Mouse (Mus musculus): ENCODE measurements around the gene Svs6. TPM values are rescaled to one million over a fixed set of nuclear protein-coding genes. Genes with fewer than 3 reads are reported as not detected.

Gene Svs6
- polyA plus RNA-seq, 1 experiment from 2014 or later: not detected

- Histone ChIP-seq H3K9ac (no peak overlapping the region), H3K4me3 (no peak overlapping the region), H3K27ac (no peak overlapping the region), H3K4me1 (no peaks in the 10 kb centered on the region), H3K27me3 (no peaks in the 10 kb centered on the region), H3K4me2 (no peak overlapping the region), H3K9me3 (no peaks in the 10 kb centered on the region), H3K36me3 (no peaks in the 10 kb centered on the region)
- ATAC-seq (ENCODE audit: insufficient number of reproducible peaks, insufficient read depth, low FRiP score, low TSS enrichment, low read depth): no peak
- WGBS: 75% methylated on average over 11 of the region's 11 CpGs
Measured at GRCm38 (mm10) chr2:164356177-164356967, 39.8 kb downstream of the Svs6 start.

GRCm38 (mm10) chr2:164358373-164358772, 41.8 kb downstream of the Svs6 start:
- Histone ChIP-seq H3K36me3 (no peaks in the 10 kb centered on the region), H3K27me3 (peaks cover 6% of the 10 kb centered on the region), H3K9me3 (no peaks in the 10 kb centered on the region), H3K9ac (no peak overlapping the region), H3K4me1 (no peaks in the 10 kb centered on the region), H3K4me3 (no peak overlapping the region), H3K27ac (no peak overlapping the region), H3K4me2 (no peak overlapping the region)
- ATAC-seq (ENCODE audit: insufficient number of reproducible peaks, insufficient read depth, low FRiP score, low TSS enrichment, low read depth): no peak
- WGBS: 84% methylated on average over 3 of the region's 3 CpGs

GRCm38 (mm10) chr2:164359031-164359430, 42.5 kb downstream of the Svs6 start:
- H3K9ac ChIP-seq: no peak overlapping the region
- no peaks in the 10 kb centered on the region for H3K4me1 ChIP-seq

DNA sequence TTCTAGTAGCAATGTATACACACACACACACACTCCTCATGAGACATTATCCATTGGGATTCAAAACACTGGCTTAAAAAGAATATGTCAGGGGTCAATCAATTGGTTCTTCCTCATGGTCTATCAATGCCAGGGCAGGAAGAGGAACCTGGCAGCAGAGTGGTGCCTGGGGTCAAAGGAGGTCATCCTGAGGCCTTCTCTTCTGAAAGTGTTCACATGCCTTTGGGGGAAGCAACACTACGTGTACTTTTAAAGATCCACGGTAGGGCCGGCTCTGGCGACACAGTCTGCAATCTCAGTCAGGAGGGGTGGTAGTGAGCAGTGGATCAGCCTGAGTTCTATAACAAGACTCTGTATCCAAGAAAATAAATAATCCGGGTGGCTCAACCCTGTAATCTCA, 43.1 kb downstream of the Svs6 start:
- no peak overlapping the region for H3K9ac ChIP-seq
- peaks cover 6% of the 10 kb centered on the region for H3K27me3 ChIP-seq
- no peak for ATAC-seq (ENCODE audit: insufficient number of reproducible peaks, insufficient read depth, low FRiP score, low TSS enrichment, low read depth)
- no peaks in the 10 kb centered on the region for H3K4me1 ChIP-seq
- H3K27ac ChIP-seq: no peak overlapping the region
- no peak overlapping the region for H3K4me2 ChIP-seq
- no peak overlapping the region for H3K4me3 ChIP-seq
- WGBS: 72% methylated on average over 5 of the region's 5 CpGs
- no peaks in the 10 kb centered on the region for H3K9me3 ChIP-seq
- H3K36me3 ChIP-seq: no peaks in the 10 kb centered on the region

More at GRCm38 (mm10) chr2:164359031-164359430, 42.5 kb downstream of the Svs6 start:
- 82% methylated on average over 5 of the region's 5 CpGs for WGBS
- no peak overlapping the region for H3K27ac ChIP-seq
- H3K4me3 ChIP-seq: no peak overlapping the region
- H3K27me3 ChIP-seq: peaks cover 6% of the 10 kb centered on the region
- H3K36me3 ChIP-seq: no peaks in the 10 kb centered on the region
- ATAC-seq (ENCODE audit: insufficient number of reproducible peaks, insufficient read depth, low FRiP score, low TSS enrichment, low read depth): no peak
- no peak overlapping the region for H3K4me2 ChIP-seq
- H3K9me3 ChIP-seq: no peaks in the 10 kb centered on the region

GRCm38 (mm10) chr2:164360974-164361657, 44.6 kb downstream of the Svs6 start:
- 35% methylated on average over 13 of the region's 13 CpGs for WGBS

GRCm38 (mm10) chr2:164366947-164367346, 50.4 kb downstream of the Svs6 start:
- Histone ChIP-seq H3K9me3 (no peaks in the 10 kb centered on the region; the same call in 1 of the 2 replicates), H3K4me2 (no peak overlapping the region), H3K27me3 (peaks cover 6% of the 10 kb centered on the region), H3K9ac (no peak overlapping the region), H3K27ac (no peak overlapping the region), H3K36me3 (no peaks in the 10 kb centered on the region), H3K4me3 (no peak overlapping the region), H3K4me1 (no peaks in the 10 kb centered on the region)
- 68% methylated on average over 3 of the region's 3 CpGs for WGBS
- no peak for ATAC-seq (ENCODE audit: insufficient number of reproducible peaks, insufficient read depth, low FRiP score, low TSS enrichment, low read depth)

More at GRCm38 (mm10) chr2:164360974-164361657, 44.6 kb downstream of the Svs6 start:
- H3K9me3 ChIP-seq: no peaks in the 10 kb centered on the region; the same call in 1 of the 2 replicates
- H3K4me2 ChIP-seq: no peak overlapping the region
- no peaks in the 10 kb centered on the region for H3K4me1 ChIP-seq
- H3K36me3 ChIP-seq: no peaks in the 10 kb centered on the region
- no peak for ATAC-seq (ENCODE audit: insufficient number of reproducible peaks, insufficient read depth, low FRiP score, low TSS enrichment, low read depth)
- no peak overlapping the region for H3K27ac ChIP-seq
- peaks cover 6% of the 10 kb centered on the region for H3K27me3 ChIP-seq
- no peak overlapping the region for H3K4me3 ChIP-seq
- no peak overlapping the region for H3K9ac ChIP-seq

Small RNAs within 50 kb of the gene (microRNA-seq; reads per million reads assigned to microRNA genes)
- not detected for gene Mir7678

Other genes starting within 250 kb of the Svs6 start
- gene Stk4, start 246.4 kb upstream of the Svs6 start, polyA plus RNA-seq (2015; fragmentation: Nextera tagmentation; extraction: Ambion mirVana): 19.0 and 19.8 TPM in 2 replicates
- 59.1 and 59.3 TPM in 2 replicates for gene Tomm34, start 245.6 kb upstream of the Svs6 start, polyA plus RNA-seq (2015; fragmentation: Nextera tagmentation; extraction: Ambion mirVana)
- gene Kcns1, start 145.6 kb upstream of the Svs6 start, polyA plus RNA-seq (2015; fragmentation: Nextera tagmentation; extraction: Ambion mirVana): 0.80 and 1.2 TPM in 2 replicates
- gene Wfdc5, start 134.0 kb upstream of the Svs6 start, polyA plus RNA-seq (2015; fragmentation: Nextera tagmentation; extraction: Ambion mirVana): not detected in 2 replicates
- not detected in 2 replicates for gene Wfdc12, start 126.1 kb upstream of the Svs6 start, polyA plus RNA-seq (2015; fragmentation: Nextera tagmentation; extraction: Ambion mirVana)
- not detected in 2 replicates for gene Wfdc15a, start 116.6 kb upstream of the Svs6 start, polyA plus RNA-seq (2015; fragmentation: Nextera tagmentation; extraction: Ambion mirVana)
- gene Wfdc15b, start 95.1 kb upstream of the Svs6 start, polyA plus RNA-seq (2015; fragmentation: Nextera tagmentation; extraction: Ambion mirVana): not detected in 2 replicates
- gene Svs2, start 78.3 kb upstream of the Svs6 start, polyA plus RNA-seq (2015; fragmentation: Nextera tagmentation; extraction: Ambion mirVana): not detected in 2 replicates
- not detected in 2 replicates for gene Svs3b, start 60.1 kb upstream of the Svs6 start, polyA plus RNA-seq (2015; fragmentation: Nextera tagmentation; extraction: Ambion mirVana)
- not detected in 2 replicates for gene Svs4, start 38.3 kb upstream of the Svs6 start, polyA plus RNA-seq (2015; fragmentation: Nextera tagmentation; extraction: Ambion mirVana)
- not detected in 2 replicates for gene Svs3a, start 27.5 kb upstream of the Svs6 start, polyA plus RNA-seq (2015; fragmentation: Nextera tagmentation; extraction: Ambion mirVana)
- gene Svs5, start 16.0 kb downstream of the Svs6 start, polyA plus RNA-seq (2015; fragmentation: Nextera tagmentation; extraction: Ambion mirVana): not detected in 2 replicates
- gene Slpi, start 72.3 kb downstream of the Svs6 start, polyA plus RNA-seq (2015; fragmentation: Nextera tagmentation; extraction: Ambion mirVana): 2.2 and 2.7 TPM in 2 replicates
- gene Rbpjl, start 86.4 kb downstream of the Svs6 start, polyA plus RNA-seq (2015; fragmentation: Nextera tagmentation; extraction: Ambion mirVana): 0.59 and 1.0 TPM in 2 replicates
- 66.0 and 105 TPM in 2 replicates for gene Matn4, start 88.4 kb downstream of the Svs6 start, polyA plus RNA-seq (2015; fragmentation: Nextera tagmentation; extraction: Ambion mirVana)
- 81.5 and 87.8 TPM in 2 replicates for gene Sdc4, start 127.1 kb downstream of the Svs6 start, polyA plus RNA-seq (2015; fragmentation: Nextera tagmentation; extraction: Ambion mirVana)
- gene Sys1, start 140.2 kb downstream of the Svs6 start, polyA plus RNA-seq (2015; fragmentation: Nextera tagmentation; extraction: Ambion mirVana): 56.0 and 65.9 TPM in 2 replicates
- gene Gm20458, start 144.2 kb downstream of the Svs6 start, polyA plus RNA-seq (2015; fragmentation: Nextera tagmentation; extraction: Ambion mirVana): 7.7 and 8.3 TPM in 2 replicates
- not detected in 2 replicates for gene Trp53tg5, start 157.0 kb downstream of the Svs6 start, polyA plus RNA-seq (2015; fragmentation: Nextera tagmentation; extraction: Ambion mirVana)
- 2.1 and 3.0 TPM in 2 replicates for gene Dbndd2, start 169.4 kb downstream of the Svs6 start, polyA plus RNA-seq (2015; fragmentation: Nextera tagmentation; extraction: Ambion mirVana)
- 49.6 and 52.6 TPM in 2 replicates for gene Pigt, start 180.8 kb downstream of the Svs6 start, polyA plus RNA-seq (2015; fragmentation: Nextera tagmentation; extraction: Ambion mirVana)
- 46.5 and 53.4 TPM in 2 replicates for gene Wfdc2, start 245.7 kb downstream of the Svs6 start, polyA plus RNA-seq (2015; fragmentation: Nextera tagmentation; extraction: Ambion mirVana)

Data from embryonic facial prominence, embryonic 13.5 days (tissue).